Mouse (Mus musculus) adrenal gland, postnatal 0 days (tissue): ENCODE measurements around the gene Olfr679. TPM values are rescaled to one million over a fixed set of nuclear protein-coding genes. Genes with fewer than 3 reads are reported as not detected.

Experiments
- polyA plus RNA-seq: library from polyadenylated mRNA; unstranded; fragments of >200 nt; fragmentation: Nextera tagmentation; extraction: Ambion mirVana; gene quantifications from 2 replicates; pipeline ENCODE4 v1.2.1, GENCODE M21; 2015

Gene Olfr679
- polyA plus RNA-seq = not detected in 2 replicates

GRCm38 (mm10) chr7:105080905-105081304 lies at the start of gene Olfr679:
Olfr679 (plus strand) TSS chr7:105081205.

GRCm38 (mm10) chr7:105032398-105032797 lies 48.6 kb upstream of the Olfr679 start, which contains the start of gene Olfr676:
Olfr676 (plus strand) TSS chr7:105032698.

GRCm38 (mm10) chr7:105064175-105064574 lies 16.8 kb upstream of the Olfr679 start, which contains the start of gene Olfr678:
Olfr678 (plus strand) TSS chr7:105064475.

GRCm38 (mm10) chr7:105092717-105093116 lies 11.7 kb downstream of the Olfr679 start, which contains the start of gene Olfr680-ps1:
Olfr680-ps1 (minus strand) TSS chr7:105092817.

GRCm38 (mm10) chr7:105116536-105116935 lies 35.5 kb downstream of the Olfr679 start, which contains the start of gene Olfr681:
Olfr681 (plus strand) TSS chr7:105116836.

Other genes with a start within 250 kb of the Olfr679 start
- not detected in 2 replicates for gene Usp17lb, start 238.6 kb upstream of the Olfr679 start, polyA plus RNA-seq
- gene Usp17la, start 224.2 kb upstream of the Olfr679 start, polyA plus RNA-seq = not detected in 2 replicates
- gene Olfr665, start 203.2 kb upstream of the Olfr679 start, polyA plus RNA-seq = not detected in 2 replicates
- not detected in 2 replicates for gene Olfr666, start 185.3 kb upstream of the Olfr679 start, polyA plus RNA-seq
- gene Olfr667, start 159.7 kb upstream of the Olfr679 start, polyA plus RNA-seq = not detected in 2 replicates
- gene Olfr668, start 153.1 kb upstream of the Olfr679 start, polyA plus RNA-seq = not detected in 2 replicates
- not detected in 2 replicates for gene Olfr669, start 147.0 kb upstream of the Olfr679 start, polyA plus RNA-seq
- not detected in 2 replicates for gene Olfr670, start 118.6 kb upstream of the Olfr679 start, polyA plus RNA-seq
- gene Olfr671, start 102.1 kb upstream of the Olfr679 start, polyA plus RNA-seq = not detected in 2 replicates
- gene Olfr672, start 79.2 kb upstream of the Olfr679 start, polyA plus RNA-seq = not detected in 2 replicates
- gene Olfr675, start 52.7 kb upstream of the Olfr679 start, polyA plus RNA-seq = not detected in 2 replicates
- not detected in 2 replicates for gene Olfr676, start 48.5 kb upstream of the Olfr679 start, polyA plus RNA-seq
- not detected in 2 replicates for gene Olfr677, start 29.8 kb upstream of the Olfr679 start, polyA plus RNA-seq
- gene Olfr678, start 16.7 kb upstream of the Olfr679 start, polyA plus RNA-seq = not detected in 2 replicates
- gene Olfr680-ps1, start 11.6 kb downstream of the Olfr679 start, polyA plus RNA-seq = not detected in 2 replicates
- not detected in 2 replicates for gene Olfr681, start 35.6 kb downstream of the Olfr679 start, polyA plus RNA-seq
- gene Olfr683, start 65.8 kb downstream of the Olfr679 start, polyA plus RNA-seq = not detected in 2 replicates
- not detected in 2 replicates for gene Olfr684, start 82.4 kb downstream of the Olfr679 start, polyA plus RNA-seq
- gene Olfr685, start 104.8 kb downstream of the Olfr679 start, polyA plus RNA-seq = not detected in 2 replicates
- gene Olfr686, start 126.3 kb downstream of the Olfr679 start, polyA plus RNA-seq = not detected in 2 replicates
- gene Olfr688, start 206.9 kb downstream of the Olfr679 start, polyA plus RNA-seq = not detected in 2 replicates
- not detected in 2 replicates for gene Olfr689, start 230.0 kb downstream of the Olfr679 start, polyA plus RNA-seq